Mouse (Mus musculus): Measurements from ENCODE around the gene Mtcl1. TPM values are rescaled to one million over a fixed set of nuclear protein-coding genes. Genes with fewer than 3 reads are reported as not detected.

Mtcl1 gene
- polyA plus RNA-seq, 1 experiment from 2014 or later: 47.3 TPM

DNA sequence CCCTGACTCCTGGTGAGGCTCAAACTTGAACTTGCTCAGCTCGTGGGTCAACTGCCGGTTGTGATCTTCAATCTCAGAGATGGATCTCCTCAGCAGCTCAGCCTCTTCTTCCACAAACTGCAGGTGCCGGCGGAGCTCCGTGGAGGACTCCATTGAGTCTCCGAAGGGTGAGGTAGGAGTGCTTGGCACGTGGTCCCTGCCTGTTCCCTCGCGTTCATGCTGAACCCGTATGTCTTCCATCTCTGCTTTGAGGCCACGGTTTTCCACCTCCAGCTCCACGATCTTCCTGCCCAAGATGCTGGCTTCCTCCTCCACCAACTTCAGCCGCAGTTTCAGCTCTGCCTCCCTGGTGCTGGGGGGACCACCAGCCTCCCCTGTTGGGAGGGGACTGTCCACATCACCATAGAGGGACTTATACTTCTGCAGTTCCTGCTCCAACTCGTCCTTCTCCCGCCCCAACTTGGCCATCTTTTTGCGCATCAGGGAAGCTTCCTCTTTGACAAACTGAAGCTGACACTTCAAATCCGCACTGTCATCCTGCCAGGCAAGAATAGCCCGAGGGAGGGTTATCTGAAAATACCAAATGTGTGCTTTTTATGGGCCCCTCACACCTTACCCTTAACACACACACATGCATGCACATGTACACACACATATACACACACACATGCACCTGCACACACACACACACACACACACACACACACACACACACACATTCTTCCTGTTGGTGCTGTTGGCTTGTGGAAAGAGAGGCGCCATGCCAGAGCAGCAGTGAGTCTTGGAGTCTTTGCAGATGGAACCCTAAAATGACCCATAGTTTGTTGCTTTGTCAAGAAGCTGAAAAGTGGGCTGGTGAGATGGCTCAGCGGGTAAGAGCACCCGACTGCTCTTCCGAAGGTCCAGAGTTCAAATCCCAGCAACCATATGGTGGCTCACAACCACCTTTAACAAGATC, 69.4 kb downstream of the Mtcl1 start:
- H3K36me3 ChIP-seq (ENCODE audit: control insufficient read depth, insufficient read depth, low read length): peaks cover 22% of the 10 kb centered on the region

DNA sequence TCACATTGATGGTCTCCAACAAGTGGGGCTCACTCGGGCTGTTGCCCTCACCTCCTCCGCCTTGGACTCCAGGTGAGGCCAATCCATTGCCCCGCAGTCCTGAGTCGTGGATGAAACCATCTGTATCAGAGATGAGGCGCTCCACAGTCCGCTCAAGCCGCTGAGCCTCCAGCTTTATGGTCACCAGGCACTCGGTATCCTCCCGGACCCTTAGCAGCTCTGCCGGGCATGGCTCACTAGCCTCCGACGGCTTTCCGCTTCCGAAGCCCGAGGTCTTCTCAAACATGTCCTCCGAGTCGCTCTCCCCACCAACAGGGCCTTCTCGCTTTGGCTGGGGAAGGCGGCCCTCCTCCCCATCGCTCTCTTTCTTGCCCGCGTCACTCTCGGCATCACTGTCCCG, 70.2 kb downstream of the Mtcl1 start:
- ATAC-seq (ENCODE audit: low FRiP score) (no peak), DNase-seq (ENCODE audit: low spot score, missing footprints) (no peak)
- Histone ChIP-seq H3K36me3 (ENCODE audit: control insufficient read depth, insufficient read depth, low read length) (peaks cover 21% of the 10 kb centered on the region), H3K9me3 (ENCODE audit: control insufficient read depth, low read length) (no peaks in the 10 kb centered on the region), H3K27ac (ENCODE audit: low read depth, low read length) (no peak overlapping the region), H3K4me3 (ENCODE audit: low read depth, low read length) (no peak overlapping the region), H3K4me1 (ENCODE audit: control insufficient read depth, insufficient read depth, low read length) (no peaks in the 10 kb centered on the region), H3K9ac (ENCODE audit: low read length) (no peak overlapping the region), H3K27me3 (ENCODE audit: control insufficient read depth, insufficient read depth, low read length) (no peaks in the 10 kb centered on the region), H3K4me2 (no peak overlapping the region)
- WGBS: 96% methylated on average over 24 of the region's 24 CpGs

More for the DNA sequence above, 69.4 kb downstream of the Mtcl1 start:
- no peak for DNase-seq (ENCODE audit: low spot score, missing footprints)
- Histone ChIP-seq H3K4me3 (ENCODE audit: low read depth, low read length) (no peak overlapping the region), H3K27me3 (ENCODE audit: control insufficient read depth, insufficient read depth, low read length) (no peaks in the 10 kb centered on the region), H3K4me1 (ENCODE audit: control insufficient read depth, insufficient read depth, low read length) (no peaks in the 10 kb centered on the region), H3K4me2 (no peak overlapping the region), H3K27ac (ENCODE audit: low read depth, low read length) (no peak overlapping the region), H3K9me3 (ENCODE audit: control insufficient read depth, low read length) (no peaks in the 10 kb centered on the region), H3K9ac (ENCODE audit: low read length) (no peak overlapping the region)
- ATAC-seq (ENCODE audit: low FRiP score): no peak
- WGBS: 96% methylated on average over 22 of the region's 22 CpGs

DNA sequence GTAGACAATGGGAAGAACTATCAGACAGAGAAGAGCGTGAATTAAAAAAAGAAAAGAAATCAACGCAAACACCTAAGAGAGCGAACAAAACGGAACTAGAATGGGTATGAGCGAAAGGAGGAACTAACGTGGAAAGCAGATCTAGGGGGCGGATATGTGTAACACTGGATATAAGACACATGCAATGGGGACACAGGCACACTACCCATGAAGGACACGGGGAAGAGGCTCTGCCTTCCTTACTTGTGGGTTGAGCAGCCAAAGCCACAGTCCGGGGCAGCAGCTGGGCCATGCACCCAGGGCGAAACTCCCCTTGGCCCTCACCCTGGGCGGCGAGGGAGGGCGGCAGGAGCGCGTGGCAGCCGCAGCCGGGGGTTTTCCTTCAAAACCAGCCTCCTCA, 71.4 kb downstream of the Mtcl1 start:
- WGBS: 92% methylated on average over 17 of the region's 17 CpGs

DNA sequence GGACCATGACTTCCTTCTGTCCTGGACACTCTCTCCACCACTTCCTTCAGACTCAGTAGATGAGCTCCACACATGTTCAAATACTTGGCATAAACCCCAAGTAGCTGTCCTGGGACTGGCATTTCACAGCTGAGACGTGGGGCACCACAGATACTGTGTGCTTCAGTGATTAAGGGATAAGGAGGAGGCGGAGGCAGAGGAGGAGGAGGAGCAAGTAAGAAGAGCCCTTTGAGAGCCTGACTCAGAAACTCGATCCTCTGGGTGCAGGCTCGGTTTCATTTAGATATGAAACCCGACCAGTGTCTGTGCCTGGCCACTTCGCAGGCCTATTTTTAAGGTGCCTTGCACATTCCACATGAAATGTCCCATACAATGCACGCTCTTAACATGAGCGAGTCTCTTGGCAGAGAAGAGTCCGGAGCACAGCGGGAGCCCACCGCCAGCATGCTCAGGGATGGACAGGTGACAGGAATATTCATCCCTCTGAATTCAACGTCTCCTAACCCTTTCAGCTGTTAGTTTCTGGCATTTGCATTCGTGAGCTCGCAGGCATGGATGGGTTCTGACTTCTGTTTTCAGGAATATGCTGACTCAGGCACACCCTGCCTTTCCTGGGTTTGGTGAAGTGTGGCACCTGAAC, 74.8 kb downstream of the Mtcl1 start:
- no peaks in the 10 kb centered on the region for H3K9me3 ChIP-seq (ENCODE audit: control insufficient read depth, low read length)
- no peak for ATAC-seq (ENCODE audit: low FRiP score)
- H3K27ac ChIP-seq (ENCODE audit: low read depth, low read length): no peak overlapping the region
- 62% methylated on average over 14 of the region's 14 CpGs for WGBS
- H3K27me3 ChIP-seq (ENCODE audit: control insufficient read depth, insufficient read depth, low read length): no peaks in the 10 kb centered on the region
- H3K9ac ChIP-seq (ENCODE audit: low read length): no peak overlapping the region
- no peak overlapping the region for H3K4me2 ChIP-seq
- H3K36me3 ChIP-seq (ENCODE audit: control insufficient read depth, insufficient read depth, low read length): peaks cover 26% of the 10 kb centered on the region
- no peak overlapping the region for H3K4me3 ChIP-seq (ENCODE audit: low read depth, low read length)
- DNase-seq (ENCODE audit: low spot score, missing footprints): no peak
- no peaks in the 10 kb centered on the region for H3K4me1 ChIP-seq (ENCODE audit: control insufficient read depth, insufficient read depth, low read length)

More for the DNA sequence above, 71.4 kb downstream of the Mtcl1 start:
- no peak overlapping the region for H3K27ac ChIP-seq (ENCODE audit: low read depth, low read length)
- H3K9ac ChIP-seq (ENCODE audit: low read length): no peak overlapping the region
- H3K4me3 ChIP-seq (ENCODE audit: low read depth, low read length): no peak overlapping the region
- ATAC-seq (ENCODE audit: low FRiP score) (no peak), DNase-seq (ENCODE audit: low spot score, missing footprints) (no peak)
- peaks cover 25% of the 10 kb centered on the region for H3K36me3 ChIP-seq (ENCODE audit: control insufficient read depth, insufficient read depth, low read length)
- no peak overlapping the region for H3K4me2 ChIP-seq
- H3K4me1 ChIP-seq (ENCODE audit: control insufficient read depth, insufficient read depth, low read length): no peaks in the 10 kb centered on the region
- H3K9me3 ChIP-seq (ENCODE audit: control insufficient read depth, low read length): no peaks in the 10 kb centered on the region
- no peaks in the 10 kb centered on the region for H3K27me3 ChIP-seq (ENCODE audit: control insufficient read depth, insufficient read depth, low read length)

DNA sequence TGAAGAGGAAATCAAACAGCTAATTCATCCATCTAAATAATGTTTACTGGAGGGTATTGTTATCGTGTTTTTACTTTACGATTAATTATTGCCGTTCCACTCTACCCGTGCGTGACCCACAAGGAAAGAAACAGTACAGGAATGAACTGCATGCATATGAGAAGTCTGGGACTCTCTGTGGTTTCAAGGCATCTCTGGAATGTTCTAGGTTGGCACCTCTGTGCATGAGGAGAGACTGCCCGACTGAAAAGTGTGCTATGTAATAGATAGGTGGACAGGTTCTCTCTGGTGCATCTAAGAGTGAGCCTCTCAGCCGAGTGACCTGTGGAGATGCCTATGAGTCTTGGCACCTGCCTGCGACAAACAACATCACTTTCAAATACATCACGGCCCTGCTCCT, 78.7 kb downstream of the Mtcl1 start:
- Histone ChIP-seq H3K9me3 (ENCODE audit: control insufficient read depth, low read length) (no peaks in the 10 kb centered on the region), H3K36me3 (ENCODE audit: control insufficient read depth, insufficient read depth, low read length) (peaks cover 11% of the 10 kb centered on the region), H3K4me3 (ENCODE audit: low read depth, low read length) (no peak overlapping the region), H3K27ac (ENCODE audit: low read depth, low read length) (no peak overlapping the region), H3K9ac (ENCODE audit: low read length) (no peak overlapping the region), H3K4me1 (ENCODE audit: control insufficient read depth, insufficient read depth, low read length) (no peaks in the 10 kb centered on the region), H3K4me2 (no peak overlapping the region), H3K27me3 (ENCODE audit: control insufficient read depth, insufficient read depth, low read length) (no peaks in the 10 kb centered on the region)
- no peak for ATAC-seq (ENCODE audit: low FRiP score)
- WGBS: 94% methylated on average over 9 of the region's 9 CpGs
- no peak for DNase-seq (ENCODE audit: low spot score, missing footprints)

DNA sequence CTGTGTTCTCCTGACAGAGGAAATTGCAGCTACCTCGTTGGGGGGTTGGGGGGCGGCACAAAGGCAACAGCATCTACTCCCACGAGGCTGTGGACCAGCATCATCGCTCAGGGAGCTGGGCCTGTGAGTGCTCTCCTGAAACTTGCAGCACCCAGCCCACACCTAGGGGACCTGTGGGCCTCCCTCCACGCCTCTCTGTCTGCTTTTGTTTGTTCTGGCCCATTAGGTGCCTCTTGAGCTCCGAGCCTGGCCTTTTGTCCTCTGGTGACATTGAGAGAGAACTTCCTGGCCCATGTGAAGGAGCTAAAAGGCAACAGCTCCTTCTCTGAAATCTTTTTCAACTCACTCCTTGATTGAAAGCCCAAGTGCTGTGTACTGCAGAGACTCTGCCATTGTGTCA, 79.8 kb downstream of the Mtcl1 start:
- Histone ChIP-seq H3K9me3 (ENCODE audit: control insufficient read depth, low read length) (no peaks in the 10 kb centered on the region), H3K9ac (ENCODE audit: low read length) (no peak overlapping the region), H3K27me3 (ENCODE audit: control insufficient read depth, insufficient read depth, low read length) (no peaks in the 10 kb centered on the region), H3K4me1 (ENCODE audit: control insufficient read depth, insufficient read depth, low read length) (no peaks in the 10 kb centered on the region), H3K4me3 (ENCODE audit: low read depth, low read length) (no peak overlapping the region), H3K27ac (ENCODE audit: low read depth, low read length) (no peak overlapping the region), H3K4me2 (no peak overlapping the region), H3K36me3 (ENCODE audit: control insufficient read depth, insufficient read depth, low read length) (peaks cover 11% of the 10 kb centered on the region)
- DNase-seq (ENCODE audit: low spot score, missing footprints): no peak
- WGBS: 70% methylated on average over 6 of the region's 6 CpGs
- ATAC-seq (ENCODE audit: low FRiP score): no peak

DNA sequence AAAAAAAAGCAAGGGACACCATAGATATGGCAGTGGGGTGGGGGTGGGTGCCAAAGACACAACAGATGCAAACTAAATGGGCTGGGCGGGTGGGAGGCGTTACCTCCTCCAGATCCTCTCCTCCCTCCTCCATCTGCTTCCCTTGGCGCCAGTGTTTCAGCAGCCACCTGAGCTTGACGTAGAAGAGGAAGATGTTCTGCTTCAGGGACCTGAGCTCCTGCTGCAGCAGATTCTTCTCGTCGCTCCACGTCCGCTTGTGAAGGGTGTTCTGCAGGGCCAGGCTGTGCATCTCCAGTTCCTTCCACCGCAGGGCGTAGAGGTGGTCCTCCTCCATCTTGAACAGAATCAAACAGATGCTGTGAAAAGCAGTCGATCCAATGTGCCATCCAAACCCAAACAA, 81.4 kb downstream of the Mtcl1 start:
- H3K27ac ChIP-seq (ENCODE audit: low read depth, low read length): no peak overlapping the region
- H3K9ac ChIP-seq (ENCODE audit: low read length): no peak overlapping the region
- ATAC-seq (ENCODE audit: low FRiP score) (no peak), DNase-seq (ENCODE audit: low spot score, missing footprints) (no peak)
- H3K4me2 ChIP-seq: no peak overlapping the region
- H3K9me3 ChIP-seq (ENCODE audit: control insufficient read depth, low read length): no peaks in the 10 kb centered on the region
- H3K36me3 ChIP-seq (ENCODE audit: control insufficient read depth, insufficient read depth, low read length): peaks cover 9% of the 10 kb centered on the region
- H3K27me3 ChIP-seq (ENCODE audit: control insufficient read depth, insufficient read depth, low read length): no peaks in the 10 kb centered on the region
- WGBS: 91% methylated on average over 11 of the region's 11 CpGs
- H3K4me3 ChIP-seq (ENCODE audit: low read depth, low read length): no peak overlapping the region
- H3K4me1 ChIP-seq (ENCODE audit: control insufficient read depth, insufficient read depth, low read length): no peaks in the 10 kb centered on the region

DNA sequence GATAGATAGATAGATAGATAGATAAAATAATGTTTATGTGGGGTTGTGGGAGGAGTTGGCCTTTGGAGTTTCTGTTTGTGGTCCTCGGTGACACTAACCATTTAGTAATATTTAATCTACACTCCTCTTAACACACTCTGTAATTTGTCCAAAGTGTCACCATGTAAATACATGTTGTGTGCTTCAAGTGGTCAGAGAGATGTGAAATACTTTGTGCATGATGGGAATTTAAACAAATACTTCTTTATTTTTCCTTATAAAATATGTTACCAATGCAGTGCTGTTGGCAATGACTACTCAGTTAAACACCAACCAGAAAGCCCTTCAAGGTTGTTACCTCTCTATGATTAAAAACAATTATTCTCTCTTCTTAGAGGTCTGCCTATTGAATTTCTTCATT, 83.9 kb downstream of the Mtcl1 start:
- DNase-seq (ENCODE audit: low spot score, missing footprints) (no peak), ATAC-seq (ENCODE audit: low FRiP score) (no peak)
- Histone ChIP-seq H3K9ac (ENCODE audit: low read length) (no peak overlapping the region), H3K4me1 (ENCODE audit: control insufficient read depth, insufficient read depth, low read length) (peaks cover 6% of the 10 kb centered on the region; the same call in 1 of the 2 replicates), H3K36me3 (ENCODE audit: control insufficient read depth, insufficient read depth, low read length) (peaks cover 8% of the 10 kb centered on the region), H3K9me3 (ENCODE audit: control insufficient read depth, low read length) (no peaks in the 10 kb centered on the region), H3K27me3 (ENCODE audit: control insufficient read depth, insufficient read depth, low read length) (no peaks in the 10 kb centered on the region), H3K4me2 (no peak overlapping the region), H3K27ac (ENCODE audit: low read depth, low read length) (no peak overlapping the region), H3K4me3 (ENCODE audit: low read depth, low read length) (no peak overlapping the region)
- WGBS: 95% methylated on average over 1 of the region's 1 CpGs

DNA sequence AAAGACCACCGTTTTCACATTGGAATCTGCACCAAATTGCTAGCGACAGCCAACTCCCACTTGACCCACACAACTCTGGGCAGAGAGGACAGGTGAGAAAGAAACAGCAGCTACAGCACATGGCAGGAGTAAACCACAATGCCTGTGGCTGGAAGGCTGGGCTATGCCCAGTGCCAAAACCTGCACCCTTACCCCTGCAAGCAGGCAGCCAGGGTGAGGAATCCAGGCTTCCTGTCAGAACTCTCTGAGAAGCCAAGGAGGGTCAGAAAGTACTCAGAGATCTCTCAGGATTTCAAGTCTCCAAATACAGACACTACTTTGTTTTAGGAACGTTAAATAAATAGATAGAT, 84.3 kb downstream of the Mtcl1 start:
- WGBS: 85% methylated on average over 3 of the region's 3 CpGs
- H3K4me3 ChIP-seq (ENCODE audit: low read depth, low read length): no peak overlapping the region
- H3K27me3 ChIP-seq (ENCODE audit: control insufficient read depth, insufficient read depth, low read length): no peaks in the 10 kb centered on the region
- H3K9me3 ChIP-seq (ENCODE audit: control insufficient read depth, low read length): no peaks in the 10 kb centered on the region
- no peak for ATAC-seq (ENCODE audit: low FRiP score)
- no peak overlapping the region for H3K9ac ChIP-seq (ENCODE audit: low read length)
- H3K27ac ChIP-seq (ENCODE audit: low read depth, low read length): no peak overlapping the region
- peaks cover 6% of the 10 kb centered on the region; the same call in 1 of the 2 replicates for H3K4me1 ChIP-seq (ENCODE audit: control insufficient read depth, insufficient read depth, low read length)
- no peak overlapping the region for H3K4me2 ChIP-seq
- no peak for DNase-seq (ENCODE audit: low spot score, missing footprints)
- peaks cover 8% of the 10 kb centered on the region for H3K36me3 ChIP-seq (ENCODE audit: control insufficient read depth, insufficient read depth, low read length)

Data from midbrain, embryonic 11.5 days (tissue).